Mouse (Mus musculus): ENCODE data around the gene Cacna2d2. TPM values are rescaled to one million over a fixed set of nuclear protein-coding genes. Genes with fewer than 3 reads are reported as not detected.

The Cacna2d2 gene
- polyA plus RNA-seq, 1 experiment from 2014 or later: 0.02 TPM

- H3K4me1 ChIP-seq: peaks cover 31% of the 10 kb centered on the region
- H3K27ac ChIP-seq: no peak overlapping the region
- peaks cover 73% of the 10 kb centered on the region for H3K27me3 ChIP-seq (replicated peaks)
- 41% methylated on average over 6 of the region's 6 CpGs for WGBS (ENCODE audit: insufficient replicate concordance)
- H3K9me3 ChIP-seq (replicated peaks): no peaks in the 10 kb centered on the region
- H3K9ac ChIP-seq: no peak overlapping the region
- H3K4me3 ChIP-seq: no peak overlapping the region
- no peak for ATAC-seq
- no peak overlapping the region for H3K4me2 ChIP-seq
- H3K36me3 ChIP-seq: no peaks in the 10 kb centered on the region
Observed at GRCm38 (mm10) chr9:107465657-107466056, 66.2 kb downstream of the Cacna2d2 start.

GRCm38 (mm10) chr9:107469213-107469795 is 69.9 kb downstream of the Cacna2d2 start:
- Histone ChIP-seq H3K4me3 (no peak overlapping the region), H3K4me2 (no peak overlapping the region), H3K9me3 (replicated peaks) (no peaks in the 10 kb centered on the region), H3K36me3 (no peaks in the 10 kb centered on the region), H3K27me3 (replicated peaks) (peaks cover 69% of the 10 kb centered on the region), H3K27ac (no peak overlapping the region), H3K4me1 (peaks cover 9% of the 10 kb centered on the region), H3K9ac (no peak overlapping the region)
- 79% methylated on average over 13 of the region's 13 CpGs for WGBS (ENCODE audit: insufficient replicate concordance)
- no peak for ATAC-seq

- H3K27me3 ChIP-seq (replicated peaks): peaks cover 58% of the 10 kb centered on the region
- no peak overlapping the region for H3K4me2 ChIP-seq
- H3K9ac ChIP-seq: no peak overlapping the region
- no peak for ATAC-seq
- H3K27ac ChIP-seq: no peak overlapping the region
- no peak overlapping the region for H3K4me3 ChIP-seq
- 70% methylated on average over 15 of the region's 15 CpGs for WGBS (ENCODE audit: insufficient replicate concordance)
- no peaks in the 10 kb centered on the region for H3K9me3 ChIP-seq (replicated peaks)
- no peaks in the 10 kb centered on the region for H3K4me1 ChIP-seq
- no peaks in the 10 kb centered on the region for H3K36me3 ChIP-seq
Observed at GRCm38 (mm10) chr9:107470427-107470826, 71.0 kb downstream of the Cacna2d2 start.

GRCm38 (mm10) chr9:107474016-107474415 is 74.6 kb downstream of the Cacna2d2 start:
- Histone ChIP-seq H3K9ac (no peak overlapping the region), H3K4me3 (no peak overlapping the region), H3K4me1 (peaks cover under 1% of the 10 kb centered on the region; the same call in 1 of the 2 replicates), H3K9me3 (replicated peaks) (no peaks in the 10 kb centered on the region), H3K27me3 (replicated peaks) (peaks cover 57% of the 10 kb centered on the region), H3K36me3 (no peaks in the 10 kb centered on the region), H3K27ac (no peak overlapping the region), H3K4me2 (no peak overlapping the region)
- 42% methylated on average over 1 of the region's 1 CpGs for WGBS (ENCODE audit: insufficient replicate concordance)
- ATAC-seq: no peak

DNA sequence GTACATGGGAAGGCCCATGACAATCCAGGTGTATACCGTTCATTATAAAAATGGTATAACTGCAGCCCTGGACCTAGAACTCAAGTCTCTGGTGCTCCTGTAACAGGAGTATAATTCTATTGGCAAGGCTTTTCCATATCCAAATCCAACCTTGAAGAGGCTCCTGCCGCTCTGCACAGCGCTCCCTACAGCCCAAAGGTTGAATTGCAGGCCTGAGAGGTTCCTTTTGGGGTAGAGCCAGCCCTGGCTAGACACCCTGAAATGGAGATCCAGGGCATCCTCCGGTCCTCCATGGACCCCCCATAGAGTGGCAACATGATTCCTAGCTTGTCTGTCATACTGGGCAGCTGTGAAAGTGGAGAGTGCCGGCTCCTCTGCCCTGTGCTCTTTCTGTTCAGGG is 79.6 kb downstream of the Cacna2d2 start:
- Histone ChIP-seq H3K4me2 (no peak overlapping the region), H3K9ac (no peak overlapping the region), H3K36me3 (no peaks in the 10 kb centered on the region), H3K9me3 (replicated peaks) (no peaks in the 10 kb centered on the region), H3K27ac (no peak overlapping the region), H3K27me3 (replicated peaks) (peaks cover 61% of the 10 kb centered on the region), H3K4me1 (peaks cover 17% of the 10 kb centered on the region), H3K4me3 (no peak overlapping the region)
- no peak for ATAC-seq
- 39% methylated on average over 5 of the region's 5 CpGs for WGBS (ENCODE audit: insufficient replicate concordance)

DNA sequence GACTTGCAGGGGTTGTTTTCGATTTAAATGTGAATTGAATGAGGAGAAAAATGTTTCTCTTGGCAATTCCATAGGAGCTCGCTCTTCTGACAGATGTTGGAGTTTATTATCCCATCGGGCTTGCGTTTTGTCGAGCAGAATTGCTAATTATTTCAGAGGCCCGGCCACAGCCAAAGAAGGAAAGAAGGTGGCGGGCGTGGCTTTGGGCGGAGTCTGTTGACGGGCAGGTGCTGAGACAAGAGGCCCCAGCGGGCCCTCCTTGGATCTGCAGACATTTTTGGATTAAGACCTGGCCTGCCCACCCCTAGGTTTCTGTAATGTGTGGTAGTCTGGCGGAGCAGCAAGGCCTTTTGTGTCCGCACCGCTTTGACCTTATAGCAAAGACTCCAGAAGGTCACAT is 80.2 kb downstream of the Cacna2d2 start:
- Histone ChIP-seq H3K4me2 (peak overlapping the region; percentile 36), H3K27ac (no peak overlapping the region), H3K4me1 (peaks cover 17% of the 10 kb centered on the region), H3K9ac (no peak overlapping the region), H3K27me3 (replicated peaks) (peaks cover 67% of the 10 kb centered on the region), H3K9me3 (replicated peaks) (no peaks in the 10 kb centered on the region), H3K4me3 (no peak overlapping the region), H3K36me3 (no peaks in the 10 kb centered on the region)
- ATAC-seq: no peak
- WGBS (ENCODE audit: insufficient replicate concordance): 23% methylated on average over 14 of the region's 14 CpGs

- H3K4me2 ChIP-seq: no peak overlapping the region
- H3K36me3 ChIP-seq: no peaks in the 10 kb centered on the region
- 35% methylated on average over 9 of the region's 9 CpGs for WGBS (ENCODE audit: insufficient replicate concordance)
- peaks cover 70% of the 10 kb centered on the region for H3K27me3 ChIP-seq (replicated peaks)
- H3K9me3 ChIP-seq (replicated peaks): no peaks in the 10 kb centered on the region
- H3K9ac ChIP-seq: no peak overlapping the region
- H3K4me1 ChIP-seq: peaks cover 17% of the 10 kb centered on the region
- H3K4me3 ChIP-seq: no peak overlapping the region
- no peak for ATAC-seq
- no peak overlapping the region for H3K27ac ChIP-seq
Observed at GRCm38 (mm10) chr9:107480477-107481069, 81.2 kb downstream of the Cacna2d2 start.

GRCm38 (mm10) chr9:107481340-107481739 is 81.9 kb downstream of the Cacna2d2 start:
- ATAC-seq: no peak
- H3K4me2 ChIP-seq: no peak overlapping the region
- no peak overlapping the region for H3K4me3 ChIP-seq
- H3K9me3 ChIP-seq (replicated peaks): no peaks in the 10 kb centered on the region
- H3K27ac ChIP-seq: no peak overlapping the region
- H3K36me3 ChIP-seq: no peaks in the 10 kb centered on the region
- H3K27me3 ChIP-seq (replicated peaks): peaks cover 70% of the 10 kb centered on the region
- no peak overlapping the region for H3K9ac ChIP-seq
- peaks cover 17% of the 10 kb centered on the region for H3K4me1 ChIP-seq
- WGBS (ENCODE audit: insufficient replicate concordance): 39% methylated on average over 16 of the region's 16 CpGs

GRCm38 (mm10) chr9:107482004-107482403 is 82.6 kb downstream of the Cacna2d2 start:
- no peaks in the 10 kb centered on the region for H3K36me3 ChIP-seq
- H3K27ac ChIP-seq: no peak overlapping the region
- H3K9ac ChIP-seq: no peak overlapping the region
- H3K27me3 ChIP-seq (replicated peaks): peaks cover 66% of the 10 kb centered on the region
- no peaks in the 10 kb centered on the region for H3K9me3 ChIP-seq (replicated peaks)
- H3K4me3 ChIP-seq: no peak overlapping the region
- 65% methylated on average over 9 of the region's 9 CpGs for WGBS (ENCODE audit: insufficient replicate concordance)
- no peak for ATAC-seq
- peaks cover 19% of the 10 kb centered on the region for H3K4me1 ChIP-seq
- H3K4me2 ChIP-seq: no peak overlapping the region

DNA sequence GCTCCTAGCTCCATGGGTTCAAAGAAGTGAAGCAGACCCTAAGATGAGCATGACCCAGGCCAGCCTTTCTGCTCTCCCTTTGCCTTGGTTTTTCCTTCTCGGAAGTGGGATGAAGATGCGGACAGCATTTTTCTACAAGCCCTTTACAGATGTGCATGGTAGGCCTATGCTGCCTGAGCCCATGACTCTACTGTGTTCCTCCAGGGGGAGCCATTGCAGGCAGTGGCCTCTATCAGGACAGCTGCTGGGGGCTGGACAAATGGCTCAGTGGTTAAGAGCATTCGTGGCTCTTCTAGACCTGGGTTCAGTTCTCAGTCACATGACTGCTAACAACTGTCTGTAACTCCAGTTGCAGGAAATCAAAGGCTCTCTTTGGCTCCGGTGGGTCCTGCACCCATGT is 83.4 kb downstream of the Cacna2d2 start:
- Histone ChIP-seq H3K36me3 (no peaks in the 10 kb centered on the region), H3K9me3 (replicated peaks) (no peaks in the 10 kb centered on the region), H3K4me2 (no peak overlapping the region), H3K4me3 (no peak overlapping the region), H3K27me3 (replicated peaks) (peaks cover 58% of the 10 kb centered on the region), H3K9ac (no peak overlapping the region), H3K4me1 (peaks cover 20% of the 10 kb centered on the region), H3K27ac (no peak overlapping the region)
- WGBS (ENCODE audit: insufficient replicate concordance): 57% methylated on average over 4 of the region's 4 CpGs
- no peak for ATAC-seq

DNA sequence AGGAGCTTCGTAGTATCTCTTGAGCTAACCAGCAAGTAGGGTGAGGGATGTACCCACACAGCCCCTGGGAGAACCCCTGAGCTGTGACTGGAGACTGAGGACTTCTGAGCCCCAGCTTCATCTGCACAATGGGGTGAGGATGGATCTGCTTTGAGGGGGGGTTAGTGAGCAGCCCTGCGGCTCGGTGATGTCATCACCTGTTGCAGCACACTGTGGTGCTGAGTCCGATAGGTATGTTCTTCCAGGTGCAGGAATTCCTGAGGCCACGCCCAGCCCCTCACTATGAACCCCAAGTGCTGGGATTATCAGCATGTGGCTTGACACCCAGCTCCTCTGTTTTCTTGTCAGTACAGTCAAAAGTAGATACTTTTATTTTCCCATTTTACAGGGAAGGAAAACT is 84.3 kb downstream of the Cacna2d2 start:
- no peak overlapping the region for H3K27ac ChIP-seq
- peaks cover 49% of the 10 kb centered on the region for H3K27me3 ChIP-seq (replicated peaks)
- peaks cover 25% of the 10 kb centered on the region for H3K4me1 ChIP-seq
- H3K4me2 ChIP-seq: no peak overlapping the region
- 69% methylated on average over 5 of the region's 5 CpGs for WGBS (ENCODE audit: insufficient replicate concordance)
- no peak overlapping the region for H3K9ac ChIP-seq
- no peak overlapping the region for H3K4me3 ChIP-seq
- H3K36me3 ChIP-seq: no peaks in the 10 kb centered on the region
- no peak for ATAC-seq
- no peaks in the 10 kb centered on the region for H3K9me3 ChIP-seq (replicated peaks)

DNA sequence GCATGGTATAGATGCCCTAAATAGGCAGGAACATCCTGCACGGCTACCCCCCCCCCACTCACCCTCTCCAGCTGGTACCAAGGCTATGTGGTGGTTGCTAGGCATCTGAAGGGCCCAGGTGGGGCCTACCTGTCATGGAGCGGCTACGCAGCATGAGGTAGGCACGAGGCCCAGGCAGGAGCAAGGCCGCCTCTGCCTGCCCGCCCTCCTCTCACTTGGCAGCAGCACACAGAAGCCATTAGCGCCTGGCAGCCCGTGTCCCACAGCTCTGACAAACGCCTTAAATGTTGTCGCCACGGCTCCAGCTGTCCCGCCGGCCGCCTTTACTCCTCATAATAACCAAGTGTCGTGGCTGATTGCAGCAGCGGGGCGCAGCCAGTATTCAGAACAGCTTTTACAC is 84.9 kb downstream of the Cacna2d2 start:
- WGBS (ENCODE audit: insufficient replicate concordance): 73% methylated on average over 17 of the region's 17 CpGs
- H3K9me3 ChIP-seq (replicated peaks): no peaks in the 10 kb centered on the region
- H3K9ac ChIP-seq: no peak overlapping the region
- H3K27me3 ChIP-seq (replicated peaks): peaks cover 43% of the 10 kb centered on the region
- H3K36me3 ChIP-seq: no peaks in the 10 kb centered on the region
- no peak overlapping the region for H3K4me2 ChIP-seq
- ATAC-seq: no peak
- H3K27ac ChIP-seq: no peak overlapping the region
- H3K4me3 ChIP-seq: no peak overlapping the region
- H3K4me1 ChIP-seq: peaks cover 28% of the 10 kb centered on the region

- Histone ChIP-seq H3K9me3 (replicated peaks) (no peaks in the 10 kb centered on the region), H3K27ac (no peak overlapping the region), H3K27me3 (replicated peaks) (peaks cover 38% of the 10 kb centered on the region), H3K36me3 (no peaks in the 10 kb centered on the region), H3K4me3 (no peak overlapping the region), H3K4me1 (peaks cover 28% of the 10 kb centered on the region), H3K9ac (no peak overlapping the region), H3K4me2 (no peak overlapping the region)
- ATAC-seq: no peak
- WGBS (ENCODE audit: insufficient replicate concordance): 65% methylated on average over 6 of the region's 6 CpGs
Observed at GRCm38 (mm10) chr9:107484766-107485165, 85.4 kb downstream of the Cacna2d2 start.

Measured in liver, embryonic 12.5 days (tissue).